Mouse (Mus musculus) heart, postnatal 0 days (tissue): ENCODE data around the gene Fam83f. TPM values are rescaled to one million over a fixed set of nuclear protein-coding genes. Genes with fewer than 3 reads are reported as not detected.

Experiments
- ATAC-seq: fragments of 200-750 bp; cut with Nextera tagmentation; 2 replicates; pipeline ENCODE4 v1.8.0; 2017; ENCODE audit warnings: low read depth, moderate number of reproducible peaks, moderate library complexity; ENCODE audit not compliant: insufficient read depth
- DNase-seq: peaks from one replicate; pipeline ENCODE4 v3.0.0-alpha.2; 2016; ENCODE audit warnings: low spot score
- H3K27ac ChIP-seq: fragments of 300-500 bp; sonication (generic); 2 replicates; pipeline ENCODE4 v1.5.1; 2014; ENCODE audit warnings: low read depth, mild to moderate bottlenecking
- H3K27me3 ChIP-seq: fragments of 300-500 bp; sonication (generic); 2 replicates; pipeline ENCODE4 v1.6.1; 2014; ENCODE audit warnings: low read length, mixed read lengths; ENCODE audit not compliant: control insufficient read depth, insufficient read depth
- H3K36me3 ChIP-seq: fragments of 300-500 bp; sonication (generic); replicated peaks from 2 replicates; pipeline ENCODE4 v1.6.1; 2014; ENCODE audit warnings: low read length, mixed read lengths; ENCODE audit not compliant: control insufficient read depth, insufficient read depth
- H3K4me1 ChIP-seq: fragments of 300-500 bp; sonication (generic); 2 replicates; pipeline ENCODE4 v1.6.1; 2014; ENCODE audit warnings: antibody characterized with exemption; ENCODE audit not compliant: control insufficient read depth, insufficient read depth
- H3K4me2 ChIP-seq: fragments of 300-500 bp; sonication (generic); 2 replicates; pipeline ENCODE4 v1.6.1; 2014; ENCODE audit warnings: low read depth, mild to moderate bottlenecking, low read length, moderate library complexity
- H3K4me3 ChIP-seq: fragments of 300-500 bp; sonication (generic); 2 replicates; pipeline ENCODE4 v1.5.1; 2014; ENCODE audit warnings: low read depth, low read length
- H3K9ac ChIP-seq: fragments of 300-500 bp; sonication (generic); replicated peaks from 2 replicates; pipeline ENCODE4 v1.6.1; 2014; ENCODE audit warnings: low read depth, low read length, mixed read lengths
- H3K9me3 ChIP-seq: fragments of 300-500 bp; sonication (generic); replicated peaks from 2 replicates; pipeline ENCODE4 v1.6.1; 2016; ENCODE audit warnings: low read length; ENCODE audit not compliant: control insufficient read depth
- CTCF ChIP-seq: IDR thresholded peaks from 2 replicates; pipeline ENCODE4 v1.5.1; 2016; ENCODE audit warnings: antibody characterized with exemption, control low read depth, low read depth
- EP300 ChIP-seq: IDR thresholded peaks from 2 replicates; pipeline ENCODE4 v1.6.1; 2016; ENCODE audit warnings: antibody characterized with exemption, low read depth
- WGBS: fragments of 180-500 bp; shearing (Covaris S2); extraction: QIAGEN DNeasy Blood & Tissue Kit; methylation state at CpG from one replicate; pipeline ENCODE4 v1.1.7; 2014; 5-methylcytosine and 5-hydroxymethylcytosine counted together
- polyA plus RNA-seq: library from polyadenylated mRNA; unstranded; fragments of >200 nt; fragmentation: Nextera tagmentation; extraction: Ambion mirVana; gene quantifications from 2 replicates; pipeline ENCODE4 v1.2.1, GENCODE M21; 2015
- total RNA-seq: library from RNA; depleted of rRNA; stranded (reverse); fragments of >200 nt; gene quantifications from 2 replicates; pipeline ENCODE4 v1.2.3, GENCODE M21; 2014; ENCODE audit warnings: low replicate concordance

Gene Fam83f
- total and polyA plus RNA-seq, 2 experiments from 2014 or later = 0.14 to 0.95 TPM

GRCm38 (mm10) chr15:80709593-80709992, 37.9 kb downstream of the Fam83f start:
- no peaks in the 10 kb centered on the region for H3K27me3 ChIP-seq
- ATAC-seq (no peak), DNase-seq (peak; percentile 86)
- 18% methylated on average over 6 of the region's 6 CpGs for WGBS
- peaks cover 20% of the 10 kb centered on the region; the same call in 1 of the 2 replicates for H3K4me1 ChIP-seq
- no peak overlapping the region for H3K4me3 ChIP-seq
- peak overlapping the region; percentile 89 for H3K27ac ChIP-seq
- H3K4me2 ChIP-seq = 0 out of 2 replicates have a peak overlapping the region, but pooled peaks have one; percentile 42
- peak; percentile 41 for TF ChIP-seq CTCF
- peak; percentile 31; the same call in 1 of the 2 replicates for TF ChIP-seq EP300
- H3K36me3 ChIP-seq = no peaks in the 10 kb centered on the region
- H3K9me3 ChIP-seq = no peaks in the 10 kb centered on the region
- no peak overlapping the region for H3K9ac ChIP-seq

GRCm38 (mm10) chr15:80710257-80710607, 38.6 kb downstream of the Fam83f start:
- Histone ChIP-seq H3K4me2 (peak overlapping the region; percentile 42), H3K27ac (peak overlapping the region; percentile 89), H3K4me3 (peak overlapping the region; percentile 91), H3K27me3 (no peaks in the 10 kb centered on the region), H3K4me1 (peaks cover 20% of the 10 kb centered on the region; the same call in 1 of the 2 replicates), H3K9ac (no peak overlapping the region), H3K9me3 (no peaks in the 10 kb centered on the region), H3K36me3 (no peaks in the 10 kb centered on the region)
- TF ChIP-seq EP300 (no peak), CTCF (no peak)
- WGBS = 9% methylated on average over 5 of the region's 5 CpGs
- DNase-seq (no peak), ATAC-seq (no peak)

- H3K36me3 ChIP-seq = no peaks in the 10 kb centered on the region
- H3K27ac ChIP-seq = peak within 1 kb of the TSS; percentile 95
- ATAC-seq (peak; percentile 93), DNase-seq (peak; percentile 99)
- no peaks in the 10 kb centered on the region for H3K9me3 ChIP-seq
- peak within 1 kb of the TSS; percentile 74 for H3K4me2 ChIP-seq
- peak within 1 kb of the TSS; percentile 91 for H3K4me3 ChIP-seq
- H3K9ac ChIP-seq = peak within 1 kb of the TSS; percentile 92
- WGBS = under 1% methylated on average over 39 of the region's 39 CpGs
- peaks cover 20% of the 10 kb centered on the region; the same call in 1 of the 2 replicates for H3K4me1 ChIP-seq
- H3K27me3 ChIP-seq = no peaks in the 10 kb centered on the region
- TF ChIP-seq EP300 (peak; percentile 94), CTCF (no peak)
Observed at GRCm38 (mm10) chr15:80710608-80711363, 39.1 kb downstream of the Fam83f start, which contains the start of gene Tnrc6b. Gene Tnrc6b, plus strand, starts transcription at chr15:80711313.

- TF ChIP-seq EP300 = no peak
- TF ChIP-seq CTCF = no peak
- H3K9me3 ChIP-seq = no peaks in the 10 kb centered on the region
- WGBS = under 1% methylated on average over 90 of the region's 106 CpGs
- peak overlapping the region; percentile 74 for H3K4me2 ChIP-seq
- H3K4me1 ChIP-seq = peaks cover 16% of the 10 kb centered on the region; the same call in 1 of the 2 replicates
- H3K36me3 ChIP-seq = no peaks in the 10 kb centered on the region
- no peaks in the 10 kb centered on the region for H3K27me3 ChIP-seq
- H3K4me3 ChIP-seq = peak overlapping the region; percentile 91
- DNase-seq (peak; percentile 48), ATAC-seq (peak; percentile 21)
- peak overlapping the region; percentile 92 for H3K9ac ChIP-seq
- peak overlapping the region; percentile 95 for H3K27ac ChIP-seq
Observed at GRCm38 (mm10) chr15:80711401-80712151, 39.9 kb downstream of the Fam83f start.

GRCm38 (mm10) chr15:80714299-80714698, 42.7 kb downstream of the Fam83f start:
- H3K9ac ChIP-seq = no peak overlapping the region
- ATAC-seq = no peak
- H3K27ac ChIP-seq = no peak overlapping the region
- no peak overlapping the region for H3K4me2 ChIP-seq
- DNase-seq = no peak
- H3K9me3 ChIP-seq = no peaks in the 10 kb centered on the region
- H3K36me3 ChIP-seq = no peaks in the 10 kb centered on the region
- no peaks in the 10 kb centered on the region for H3K27me3 ChIP-seq
- 70% methylated on average over 4 of the region's 4 CpGs for WGBS
- TF ChIP-seq CTCF = no peak
- TF ChIP-seq EP300 = no peak
- H3K4me1 ChIP-seq = peaks cover 9% of the 10 kb centered on the region; the same call in 1 of the 2 replicates
- H3K4me3 ChIP-seq = no peak overlapping the region
